Mouse (Mus musculus) heart, postnatal 10 days (tissue): Measurements from ENCODE around the gene Fzd5. TPM values are rescaled to one million over a fixed set of nuclear protein-coding genes. Genes with fewer than 3 reads are reported as not detected.

ENCODE experiments used
- DNase-seq, 2 experiments: peaks; one replicate each; pipeline ENCODE4 v3.0.0; 2021
- intact Hi-C: fragments of 180-260 bp; cut with DNase I; formaldehyde crosslinking; loops from one replicate; pipeline ENCODE4 v1.15.1; 2025
- total RNA-seq, 2 experiments: library from RNA; stranded (reverse); gene quantifications; 2 replicates each; pipeline ENCODE4 v1.2.3; 2021

Gene Fzd5
- total RNA-seq, 2 experiments from 2014 or later = 6.4 to 7.9 TPM

DNA sequence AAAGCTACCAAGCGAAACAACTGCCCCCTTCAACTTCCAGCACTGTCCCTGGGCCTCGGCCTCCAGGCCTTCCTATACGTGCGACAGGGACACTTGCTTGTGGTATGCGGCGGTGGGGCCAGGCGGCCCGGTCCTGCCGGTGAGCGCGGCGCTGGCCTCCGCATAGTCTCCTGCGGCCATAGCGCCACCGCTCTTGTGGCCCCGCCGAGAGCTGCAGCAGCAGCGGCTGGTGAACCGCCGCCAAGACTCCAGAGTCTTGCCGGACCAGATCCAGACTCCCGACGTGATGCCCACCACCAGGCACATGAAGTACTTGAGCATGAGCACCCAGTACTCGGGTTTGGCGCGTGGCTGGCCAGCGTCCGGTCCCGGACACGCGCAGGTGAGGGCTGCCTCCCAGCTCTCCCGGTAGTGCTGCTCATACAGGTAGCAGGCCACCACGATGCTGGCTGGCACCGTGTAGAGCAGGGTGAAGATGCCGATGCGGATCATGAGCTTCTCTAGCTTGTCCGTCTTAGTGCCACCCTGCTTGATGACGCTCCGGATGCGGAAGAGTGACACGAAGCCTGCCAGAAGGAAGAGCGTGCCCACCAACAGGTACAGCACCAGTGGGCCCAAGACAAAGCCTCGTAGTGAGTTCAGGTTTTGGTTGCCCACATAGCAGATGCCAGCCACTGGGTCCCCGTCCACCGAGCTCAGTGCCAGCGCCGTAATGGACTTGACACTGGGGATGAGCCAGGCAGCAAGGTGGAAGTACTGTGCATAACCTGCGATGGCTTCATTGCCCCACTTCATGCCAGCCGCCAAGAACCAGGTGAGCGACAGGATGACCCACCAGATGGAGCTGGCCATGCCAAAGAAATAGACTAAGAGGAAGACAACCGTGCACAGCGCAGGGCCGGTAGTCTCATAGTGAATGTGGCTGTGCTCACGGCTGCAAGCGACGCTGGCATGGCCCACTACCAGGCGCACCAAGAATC, 2.5 kb downstream of the Fzd5 start:
- intact Hi-C loops = loop anchor here (10.0 kb wide), 1 partner anchor 450 kb away; the partner anchor contains the start of genes Idh1 and Pikfyve
- peak; percentile 54 to 58 for DNase-seq

DNA sequence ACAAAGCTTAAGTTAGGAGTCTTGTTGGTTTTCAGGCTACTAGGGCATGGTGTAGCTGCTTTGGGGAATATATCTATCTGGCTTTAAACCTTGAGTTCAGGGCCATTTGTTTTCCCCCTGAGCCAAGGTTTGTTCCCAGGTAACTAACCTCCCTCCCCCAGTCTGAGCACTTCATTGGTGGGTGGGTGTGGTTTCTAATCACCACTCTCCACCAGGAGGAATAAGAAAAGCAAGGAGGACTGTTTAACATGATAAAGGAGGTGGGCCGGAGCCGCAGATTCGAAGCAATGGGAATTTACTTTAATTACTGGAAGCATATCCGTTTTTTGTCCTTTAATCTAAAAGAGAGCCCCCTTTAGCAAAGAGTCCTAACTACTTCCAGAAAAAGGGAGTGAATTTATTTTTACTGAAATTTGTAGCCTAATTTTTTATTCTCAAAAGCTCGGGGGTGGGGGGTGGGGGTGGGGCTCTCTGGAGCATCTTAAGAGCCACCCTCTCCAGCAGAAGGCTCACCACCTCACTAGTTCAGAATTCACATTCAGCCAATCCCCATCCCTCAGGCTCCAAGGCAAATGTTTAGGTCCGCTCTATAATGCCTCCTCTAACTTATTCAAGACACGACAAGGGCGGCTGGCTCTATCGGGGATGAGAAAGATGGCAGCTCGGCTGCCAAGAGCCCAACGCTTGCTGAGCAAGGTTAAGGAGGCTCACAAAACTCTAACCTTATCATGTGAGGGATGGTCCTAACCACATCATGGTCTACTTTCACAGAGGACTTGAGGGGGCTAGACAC, 3.9 kb downstream of the Fzd5 start:
- DNase-seq = no peak
- intact Hi-C loops = loop anchor here (10.0 kb wide), 1 partner anchor 451 kb away; the partner anchor contains the start of genes Idh1 and Pikfyve

DNA sequence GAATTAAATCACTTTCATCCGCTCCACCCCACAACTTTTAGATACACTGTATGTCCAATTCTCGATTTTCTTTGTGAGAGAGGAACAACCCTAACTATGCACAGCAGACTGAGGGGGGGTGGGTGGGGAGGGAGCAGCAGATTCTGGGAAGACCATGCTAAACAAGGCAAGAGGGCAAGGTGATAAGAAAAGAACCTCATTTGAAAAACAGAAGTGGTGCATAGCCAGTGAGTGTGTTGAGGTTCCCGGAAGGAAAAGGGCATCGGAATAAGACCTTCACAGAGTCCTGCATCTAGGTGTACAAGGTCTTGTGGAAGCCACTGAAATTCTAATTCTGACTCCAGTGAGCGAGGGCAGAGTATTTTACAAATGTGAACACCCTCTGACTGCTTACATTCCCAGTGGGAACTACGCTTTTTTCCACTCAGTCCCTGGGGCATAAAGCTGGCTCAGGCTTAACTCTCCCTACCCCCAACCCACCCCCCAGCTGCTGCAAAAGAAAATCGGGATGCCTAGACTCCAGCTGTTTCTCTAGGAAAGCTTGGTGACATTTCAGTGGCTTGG, 4.8 kb downstream of the Fzd5 start:
- intact Hi-C loops = loop anchor here (10.0 kb wide), 1 partner anchor 452 kb away; the partner anchor contains the start of genes Idh1 and Pikfyve
- DNase-seq = no peak

DNA sequence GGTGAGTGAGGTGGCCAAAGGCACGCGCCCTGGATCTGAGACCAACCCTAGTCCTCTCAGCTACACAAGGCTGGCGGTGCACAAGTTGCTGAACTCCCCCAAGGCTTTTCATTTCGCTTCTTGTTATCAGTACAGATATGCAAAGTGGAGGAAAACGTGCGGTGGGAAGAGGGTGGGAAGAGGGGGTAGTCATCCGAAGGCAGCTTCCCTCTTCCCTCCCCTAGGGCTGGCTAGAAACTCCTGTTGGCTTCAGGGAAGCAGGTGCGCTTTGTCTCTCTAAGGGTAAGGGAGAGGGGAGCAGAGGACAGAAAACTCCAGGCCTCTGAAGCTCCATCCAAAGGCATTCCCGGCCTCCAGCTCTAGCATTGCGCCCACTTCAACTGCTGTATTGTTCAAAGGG, 5.4 kb downstream of the Fzd5 start:
- intact Hi-C loops = loop anchor here (10.0 kb wide), 1 partner anchor 453 kb away; the partner anchor contains the start of genes Idh1 and Pikfyve
- DNase-seq = no peak

DNA sequence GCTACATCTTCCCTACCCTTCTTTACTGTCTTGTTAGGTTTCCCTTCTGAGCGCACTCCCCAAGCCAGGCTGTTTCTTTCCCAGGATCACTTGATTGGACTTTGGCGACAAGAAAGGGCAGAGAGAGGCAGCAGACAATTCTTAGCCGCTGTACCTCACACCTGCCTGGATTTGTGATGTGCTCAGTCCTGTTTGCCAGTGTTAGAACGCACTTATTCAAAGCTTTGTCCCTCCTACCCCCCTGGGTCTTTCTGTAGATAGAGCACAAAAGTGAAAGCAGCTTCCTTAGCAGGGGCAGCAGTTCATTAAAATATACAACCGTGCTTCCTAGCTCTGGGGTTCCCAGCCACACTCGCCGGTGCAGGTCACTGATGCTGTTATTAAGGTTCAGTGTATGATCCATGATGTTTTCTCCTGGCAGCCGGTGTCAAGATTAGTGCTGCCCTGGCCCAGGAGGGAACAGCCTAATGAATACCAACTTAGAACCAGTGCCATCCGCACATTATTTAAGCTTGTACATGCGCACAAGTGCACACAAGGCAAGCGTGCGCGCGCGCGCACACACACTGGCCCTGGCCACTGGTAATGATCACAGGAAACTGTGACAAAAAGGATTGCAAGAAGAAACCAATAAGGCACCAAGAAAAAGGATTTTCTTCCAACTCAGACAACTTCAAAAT, 6.1 kb downstream of the Fzd5 start:
- no peak for DNase-seq
- intact Hi-C loops = loop anchor here (10.0 kb wide), 1 partner anchor 453 kb away; the partner anchor contains the start of genes Idh1 and Pikfyve

DNA sequence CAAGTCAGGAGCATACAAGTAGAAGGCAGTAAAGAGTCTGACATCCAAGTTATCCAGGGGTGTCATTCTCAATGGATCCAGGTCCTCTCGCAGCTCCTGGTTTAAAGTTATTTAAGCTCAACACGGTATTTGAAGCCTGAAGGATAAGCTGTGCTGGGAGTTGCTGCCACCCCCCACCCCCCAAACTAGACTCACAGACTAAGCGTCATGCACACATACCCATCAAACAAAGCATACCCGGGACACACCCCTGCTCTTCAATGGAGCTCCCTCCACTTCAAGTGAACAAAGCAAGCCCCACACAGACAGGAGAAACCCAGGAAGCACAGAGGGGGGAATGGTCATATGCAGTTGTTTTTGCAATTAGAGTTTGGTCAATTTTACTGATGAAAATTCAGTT, 7.5 kb downstream of the Fzd5 start:
- intact Hi-C loops = loop anchor here (10.0 kb wide), 1 partner anchor 455 kb away; the partner anchor contains the start of genes Idh1 and Pikfyve

DNA sequence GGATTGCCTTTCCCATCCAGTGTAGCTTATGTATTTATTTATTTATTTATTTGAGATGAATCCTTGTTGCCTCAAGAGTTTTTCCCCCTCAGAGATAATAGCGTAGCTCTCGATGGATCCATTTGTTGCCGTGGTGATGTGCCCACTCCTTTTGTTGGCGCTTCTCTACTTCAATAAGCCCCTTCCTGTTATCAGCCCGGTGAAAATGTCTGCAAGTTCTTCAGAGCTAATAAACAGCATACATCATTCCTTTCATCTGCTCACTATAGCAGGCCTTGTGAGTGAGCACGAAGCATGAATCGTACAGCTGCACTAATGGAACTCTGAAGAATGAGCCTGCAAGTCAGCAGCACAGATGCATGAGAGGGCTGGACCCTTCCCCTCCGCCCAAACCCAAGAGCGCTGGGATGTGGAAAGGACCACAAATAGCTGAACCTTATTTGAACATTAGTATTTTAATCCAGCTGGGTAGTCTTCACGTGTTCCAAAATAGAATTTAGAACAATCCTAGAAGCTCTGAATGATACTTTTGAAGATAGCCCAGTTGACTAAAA, 16.4 kb downstream of the Fzd5 start:
- DNase-seq = no peak
- intact Hi-C loops = no loop called here

More for the DNA sequence above, 7.5 kb downstream of the Fzd5 start:
- no peak for DNase-seq

DNA sequence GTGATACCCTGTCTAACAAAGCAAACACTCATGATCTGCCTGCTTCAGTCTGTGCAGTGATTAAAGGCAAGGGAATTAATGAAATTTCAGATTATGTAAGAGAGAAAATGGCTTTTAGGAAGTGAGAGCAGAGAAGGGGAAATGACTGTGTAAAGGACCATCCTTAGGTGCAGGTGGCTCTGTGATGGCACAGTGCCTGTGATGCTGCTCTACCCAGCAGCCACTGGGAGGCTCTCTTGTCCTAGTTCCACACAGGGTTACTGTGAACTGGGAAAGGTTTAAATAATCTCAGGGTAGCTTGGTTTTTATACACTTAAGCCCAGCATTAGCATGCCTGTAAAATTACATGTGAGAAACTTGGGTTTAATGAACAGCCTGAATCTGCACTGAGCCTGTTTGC, 20.0 kb downstream of the Fzd5 start:
- peak; percentile 71 to 77 for DNase-seq
- intact Hi-C loops = loop anchor here (2.0 to 5.0 kb wide), 3 partner anchors 201 to 295 kb away; no protein-coding TSS in a partner anchor

DNA sequence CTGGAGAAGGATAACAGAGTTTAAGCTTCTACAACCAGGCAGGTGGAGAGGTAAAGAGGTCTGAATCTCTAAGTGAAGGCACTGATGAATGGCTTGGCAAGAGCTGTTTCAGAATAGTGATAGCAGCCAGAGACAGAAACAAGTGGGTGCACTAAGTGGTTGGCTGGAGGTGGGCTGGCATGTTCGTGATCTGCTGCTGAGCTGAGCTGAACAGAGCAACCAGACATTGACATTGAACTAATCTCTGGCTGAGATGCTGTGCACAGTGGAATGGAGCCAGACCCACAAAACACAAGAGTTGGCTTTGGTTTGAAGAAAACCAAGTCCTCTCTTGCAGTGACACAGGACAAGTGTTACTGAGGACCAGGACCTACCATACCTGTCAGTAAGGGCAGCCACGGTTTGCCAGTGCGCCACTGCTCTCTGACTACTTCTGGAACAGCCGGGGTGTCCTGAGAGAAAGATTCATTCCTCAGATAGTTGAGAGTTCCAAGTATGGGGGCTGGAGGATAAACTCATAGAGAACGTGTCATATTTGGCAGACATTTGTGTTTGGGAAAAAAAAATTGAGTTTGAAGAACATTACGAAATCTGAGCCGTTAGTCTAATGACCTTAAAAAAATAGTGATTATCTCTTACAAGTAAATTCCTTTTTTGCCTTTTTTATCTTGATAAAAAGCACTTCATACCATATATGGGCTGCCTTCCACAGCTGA, 20.8 kb downstream of the Fzd5 start:
- intact Hi-C loops = loop anchor here (2.0 to 5.0 kb wide), 3 partner anchors 202 to 296 kb away; no protein-coding TSS in a partner anchor
- peak in 1 of 2 experiments; percentile 20 for DNase-seq

DNA sequence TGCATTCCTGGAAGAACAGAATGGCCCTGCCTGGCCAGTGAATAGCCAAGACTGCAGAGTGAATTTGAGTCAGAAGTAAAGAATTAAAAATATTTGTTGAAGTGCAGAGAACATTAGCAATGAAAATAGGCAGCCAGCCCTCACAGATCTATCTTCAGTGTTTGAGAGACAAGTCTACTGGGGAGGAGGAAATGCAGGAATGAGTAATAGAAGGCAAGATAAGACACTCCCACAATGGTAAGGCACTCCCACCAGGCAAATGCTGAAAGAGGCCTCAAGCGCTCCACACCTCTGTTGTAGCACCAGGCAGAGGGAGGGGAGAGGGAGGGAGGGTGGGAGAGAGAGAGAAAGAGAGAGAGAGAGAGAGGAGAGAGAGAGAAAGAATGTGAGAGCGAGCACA, 22.1 kb downstream of the Fzd5 start:
- intact Hi-C loops = loop anchor here (5.0 kb wide), 1 partner anchor 297 kb away; no protein-coding TSS in a partner anchor
- no peak for DNase-seq

DNA sequence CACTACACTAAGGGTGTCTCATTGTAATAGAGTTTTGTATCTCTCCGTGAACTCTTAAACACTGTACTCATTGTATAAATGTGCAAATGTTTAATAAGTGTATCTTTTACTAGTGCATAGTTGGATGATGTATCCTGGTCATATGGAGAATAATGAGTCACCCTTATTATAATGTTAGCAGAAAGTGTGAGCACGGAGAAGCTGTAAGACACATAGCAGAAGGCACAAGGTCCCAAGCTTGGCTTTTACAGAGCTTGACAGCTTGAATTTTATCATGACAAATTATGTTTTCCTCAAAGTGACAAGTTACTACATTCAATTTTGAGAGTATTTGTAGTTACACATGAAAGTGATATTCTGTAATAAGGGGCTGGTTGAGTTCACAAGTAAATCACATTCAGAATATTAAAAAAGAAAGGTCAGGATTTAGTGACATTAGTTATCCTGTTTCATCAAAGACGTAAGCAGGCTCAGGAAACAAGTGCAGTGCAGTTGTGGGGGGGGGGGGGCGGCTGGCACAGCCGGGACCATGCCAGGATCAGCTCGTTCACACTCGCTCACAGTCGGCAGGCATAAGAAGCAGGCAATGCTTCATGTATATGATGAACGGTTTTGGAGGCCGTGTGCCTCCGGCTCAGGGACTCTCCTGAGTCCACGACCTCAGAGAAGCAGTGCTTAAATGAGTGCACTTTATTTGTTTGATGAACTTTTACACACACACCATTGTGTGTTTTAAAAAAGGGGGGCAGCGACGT, 25.4 kb downstream of the Fzd5 start:
- no peak for DNase-seq
- intact Hi-C loops = no loop called here

DNA sequence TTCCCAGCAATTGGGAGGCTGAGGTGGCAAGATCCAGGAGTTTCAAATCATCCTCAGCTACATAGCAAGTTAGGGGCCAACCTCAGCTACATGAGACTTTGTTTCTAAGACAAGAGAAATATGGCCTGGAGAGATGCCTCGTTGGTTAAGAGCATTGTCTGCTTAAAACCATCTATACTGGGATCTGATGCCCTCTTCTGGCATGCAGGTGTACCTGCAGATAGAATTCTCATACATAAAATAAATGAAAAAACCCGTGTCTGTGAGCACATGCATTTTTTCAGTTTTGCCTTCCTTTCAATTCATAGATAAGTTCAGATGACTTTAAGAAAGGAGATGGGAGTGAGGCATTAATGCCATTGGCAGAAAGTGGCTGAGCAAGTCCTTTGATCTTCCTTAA, 27.7 kb downstream of the Fzd5 start:
- intact Hi-C loops = loop anchor here (1.0 to 5.0 kb wide), 2 partner anchors 93 to 1053 kb away; partner anchors contain the start of gene Mettl21a
- DNase-seq = peak; percentile 30 to 40

DNA sequence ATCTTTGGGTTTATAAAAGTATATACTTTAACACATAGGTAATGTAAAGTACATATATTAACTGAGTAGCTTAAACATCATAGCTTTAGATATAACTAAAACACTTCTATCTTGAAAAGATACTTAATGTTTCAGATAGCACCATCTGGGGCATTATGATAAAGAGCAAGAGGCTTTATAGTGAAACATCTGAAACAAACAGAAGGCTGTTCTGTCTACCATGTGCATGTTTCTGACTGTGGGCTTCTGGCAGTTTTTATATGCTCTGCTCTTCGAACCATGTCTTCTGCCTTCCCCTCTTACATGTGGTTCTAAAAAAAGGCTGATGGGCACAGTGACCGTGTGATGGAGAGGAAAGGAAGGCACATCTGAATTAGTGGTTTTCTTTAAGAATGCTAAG, 30.9 kb downstream of the Fzd5 start:
- intact Hi-C loops = loop anchor here (5.0 kb wide), 1 partner anchor 1049 kb away; no protein-coding TSS in a partner anchor
- DNase-seq = no peak

DNA sequence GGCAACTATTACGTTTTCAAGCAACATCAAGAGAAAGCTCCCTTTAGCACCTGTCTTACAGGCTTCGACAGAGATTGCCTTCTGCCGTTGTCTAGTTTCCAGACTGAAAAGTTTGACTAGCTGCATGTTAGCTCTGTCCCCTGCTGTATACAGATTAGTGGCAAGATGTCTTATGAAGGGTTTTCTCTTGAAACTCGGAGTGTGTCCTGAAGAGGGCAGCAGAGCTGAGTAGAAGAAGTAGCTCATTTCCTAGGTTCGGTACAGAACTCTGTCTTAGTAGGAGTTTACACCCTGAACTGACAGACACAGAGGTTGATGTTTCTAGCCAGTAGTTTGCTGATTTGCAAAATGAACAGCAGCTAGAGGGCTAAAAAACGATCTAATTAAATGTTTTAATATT, 32.3 kb downstream of the Fzd5 start:
- peak; percentile 76 to 78 for DNase-seq
- intact Hi-C loops = loop anchor here (5.0 kb wide), 1 partner anchor 1048 kb away; no protein-coding TSS in a partner anchor

DNA sequence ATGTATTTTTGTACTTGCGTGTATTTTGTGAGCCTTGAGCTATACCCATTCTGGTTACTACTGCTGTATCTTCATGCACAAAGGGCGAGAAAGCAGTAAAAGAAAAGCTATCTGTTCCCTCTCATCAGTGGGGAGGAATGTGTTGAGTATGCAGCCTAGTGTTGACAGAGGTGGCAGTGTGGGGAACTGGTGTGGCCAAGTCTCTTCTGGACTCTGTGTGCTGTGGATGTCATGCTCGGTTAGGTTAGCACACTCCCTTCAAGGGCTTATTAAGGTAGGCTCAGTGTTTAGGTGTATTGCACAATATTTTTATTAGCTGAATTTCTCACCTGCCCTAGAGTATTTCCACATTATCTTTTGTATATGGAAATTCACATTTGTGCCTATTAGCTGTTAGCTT, 35.8 kb downstream of the Fzd5 start:
- DNase-seq = no peak
- intact Hi-C loops = no loop called here

DNA sequence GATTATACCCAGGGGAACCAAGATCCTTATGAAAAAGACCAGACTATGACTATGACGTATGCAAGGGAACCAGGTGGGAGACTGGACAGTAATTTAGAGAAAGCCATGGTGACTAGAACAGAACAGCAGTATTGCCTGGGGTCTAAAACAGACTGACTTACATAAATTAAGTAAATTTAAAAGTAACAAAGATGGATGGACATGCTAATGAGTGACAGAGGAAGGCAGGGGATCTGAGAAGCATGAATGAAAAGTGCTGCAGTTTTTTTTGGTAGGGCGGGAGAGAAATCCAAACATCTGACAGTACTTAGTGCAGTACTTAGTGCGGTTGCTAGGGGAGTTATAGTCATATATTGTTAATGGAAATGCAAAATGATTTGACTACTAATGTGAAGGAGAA, 42.4 kb downstream of the Fzd5 start:
- DNase-seq = no peak
- intact Hi-C loops = loop anchor here (10.0 kb wide), 1 partner anchor 160 kb away; the partner anchor contains the start of gene Creb1

DNA sequence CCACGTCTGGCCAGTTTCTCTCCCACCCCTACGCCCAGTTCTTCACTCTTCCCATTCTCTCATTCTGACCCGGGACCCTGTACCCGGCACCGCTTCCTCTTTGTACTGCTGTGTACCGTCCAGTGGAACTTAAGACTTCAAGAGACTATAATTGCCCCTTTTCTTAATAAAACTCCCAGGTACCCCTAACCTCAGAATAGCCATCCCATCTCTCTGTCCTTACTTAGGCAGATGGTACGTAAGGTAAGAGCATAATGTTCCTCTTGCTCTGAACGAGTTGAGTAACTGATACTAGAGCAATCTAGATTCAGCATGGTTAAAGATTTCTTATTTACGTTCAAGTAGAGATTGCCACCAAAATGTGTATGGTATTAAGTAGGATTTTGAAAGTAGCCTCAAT, 46.0 kb downstream of the Fzd5 start:
- DNase-seq = no peak
- intact Hi-C loops = loop anchor here (1.0 to 10.0 kb wide), 4 partner anchors 32 to 244 kb away; partner anchors contain the start of genes Creb1 and Mettl21a

DNA sequence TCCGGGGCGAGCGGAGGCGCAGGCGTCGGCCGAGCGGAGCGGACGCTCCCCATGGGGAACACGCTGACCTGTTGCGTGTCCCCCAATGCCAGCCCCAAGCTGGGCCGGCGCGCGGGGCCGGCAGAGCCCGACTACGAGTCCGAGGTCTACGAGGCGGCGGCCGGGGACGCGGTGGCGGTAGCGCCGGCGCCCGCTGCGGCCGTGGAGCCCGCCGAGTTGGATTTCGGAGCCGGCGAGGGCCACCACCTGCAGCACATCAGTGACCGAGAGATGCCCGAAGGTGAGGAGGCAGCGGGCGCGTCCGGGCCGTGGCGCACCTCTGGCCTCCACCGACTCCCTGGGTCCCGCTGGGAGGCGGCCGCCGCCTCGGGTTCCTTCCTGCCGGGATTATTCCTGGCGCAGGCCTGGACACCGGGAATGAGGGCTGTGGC, 46.4 kb downstream of the Fzd5 start:
- intact Hi-C loops = loop anchor here (1.0 to 10.0 kb wide), 4 partner anchors 32 to 244 kb away; partner anchors contain the start of genes Creb1 and Mettl21a
- DNase-seq = peak; percentile 64 to 65
